Mouse (Mus musculus) activated CD4-positive, CD25-positive, alpha-beta regulatory T cell, adult 4 months (primary cell): ENCODE results near the gene Apbb1ip. TPM values are rescaled to one million over a fixed set of nuclear protein-coding genes. Genes with fewer than 3 reads are reported as not detected.

Experiments used
- ATAC-seq: one replicate; pipeline ENCODE4 v1.8.0; 2017
- polyA plus RNA-seq, 2 experiments: library from polyadenylated mRNA; unstranded; fragments of 100-300 nt; shearing (Covaris generic); gene quantifications; one replicate each; pipeline ENCODE4 v1.2.1; 2017

The Apbb1ip gene
- 10 to 100 TPM; 77.8 to 94.9 TPM for polyA plus RNA-seq

GRCm38 (mm10) chr2:22773549-22774180 lies at the start of gene Apbb1ip:
Gene Apbb1ip (plus strand): TSS chr2:22774094.
- ATAC-seq = peak; percentile 42

DNA sequence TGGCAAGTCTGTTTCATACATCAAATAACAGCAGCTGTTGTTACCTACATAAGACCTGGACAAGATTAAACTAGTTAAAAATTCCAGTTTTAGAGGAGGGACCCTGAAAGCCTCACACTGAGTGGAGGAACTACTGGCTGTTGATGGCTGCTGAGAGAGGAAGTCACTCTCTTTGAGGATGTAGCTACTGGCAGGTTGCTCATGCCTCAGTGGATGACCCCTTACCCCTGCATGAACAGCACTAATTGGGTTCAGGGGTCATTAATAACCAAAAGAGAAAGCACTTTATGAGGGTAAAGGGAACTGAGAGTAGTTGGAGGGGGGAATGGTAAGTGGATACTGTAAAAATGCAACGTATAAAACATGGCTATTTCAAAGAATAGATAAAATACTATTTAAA lies 46.8 kb upstream of the Apbb1ip start:
- ATAC-seq = no peak

DNA sequence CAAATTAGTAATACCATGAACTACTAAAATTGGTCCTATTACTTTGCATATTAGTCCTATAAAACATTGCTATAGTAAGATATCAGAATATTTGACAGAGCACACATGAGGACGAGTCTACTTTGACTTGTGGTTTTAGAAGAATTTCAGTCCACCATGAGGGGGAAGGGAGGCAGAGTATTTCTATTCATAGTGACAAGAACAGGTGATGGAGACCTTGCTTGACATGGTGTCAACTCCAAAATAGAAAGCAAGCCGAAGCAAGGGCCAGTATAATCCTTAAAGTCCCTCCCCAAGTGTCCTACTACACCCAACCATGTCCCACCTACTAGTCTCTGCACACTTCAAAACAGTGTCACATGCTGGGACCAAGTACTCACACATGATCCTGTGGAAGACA lies 37.8 kb upstream of the Apbb1ip start:
- no peak for ATAC-seq

- no peak for ATAC-seq
Measured at GRCm38 (mm10) chr2:22739369-22739768, 34.5 kb upstream of the Apbb1ip start.

DNA sequence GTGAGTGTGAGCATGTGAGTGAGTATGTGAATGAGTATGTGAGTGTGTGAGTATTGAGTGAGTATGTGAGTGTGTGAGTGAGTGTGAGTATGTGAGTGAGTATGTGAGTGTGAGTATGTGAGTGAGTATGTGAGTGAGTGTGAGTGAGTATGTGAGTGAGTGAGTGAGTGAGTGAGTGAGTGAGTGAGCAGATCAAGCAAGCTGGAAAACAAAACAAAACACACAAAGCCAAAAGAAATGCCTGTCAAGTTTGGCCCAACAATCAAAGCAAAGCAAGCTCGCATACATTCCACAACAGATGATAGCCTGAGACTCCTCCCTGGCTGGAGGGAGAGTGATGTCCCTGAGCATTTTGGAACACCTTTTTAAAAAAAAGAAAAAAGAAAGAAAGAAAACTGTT lies 33.5 kb upstream of the Apbb1ip start:
- no peak for ATAC-seq

- ATAC-seq = no peak
Measured at GRCm38 (mm10) chr2:22741222-22741621, 32.7 kb upstream of the Apbb1ip start.

DNA sequence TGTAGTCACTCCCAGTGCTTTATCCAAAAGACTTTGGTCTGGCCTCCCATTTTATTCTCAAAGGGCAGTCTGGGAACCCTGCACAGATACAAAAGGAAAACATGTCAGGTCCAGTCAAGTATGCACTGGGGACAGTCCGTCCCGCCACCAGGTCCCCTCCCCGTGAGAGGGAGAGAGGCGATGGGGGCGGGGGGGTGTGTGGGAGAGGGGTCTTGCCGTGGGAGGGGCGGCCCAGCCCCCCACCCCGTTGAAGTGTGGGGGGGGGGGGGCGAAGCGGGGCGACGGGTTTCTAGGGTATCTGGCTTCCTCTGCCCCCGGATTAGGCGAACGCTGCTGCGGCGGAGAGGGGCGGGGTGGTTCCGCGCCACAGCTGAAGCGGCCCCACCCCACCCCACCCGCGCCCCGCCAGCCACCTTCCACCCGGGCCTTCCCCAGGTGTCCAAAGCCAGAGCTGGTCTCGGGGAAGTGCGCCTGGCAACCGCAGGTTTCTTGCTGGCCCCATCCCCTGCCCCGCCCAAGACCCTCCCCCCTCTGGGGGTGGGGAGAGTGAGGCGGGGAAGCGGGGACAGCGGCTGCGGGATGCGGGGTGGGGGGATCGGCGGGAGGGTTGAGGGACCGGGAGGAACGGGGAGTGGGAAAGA lies 29.7 kb upstream of the Apbb1ip start:
- ATAC-seq = no peak

GRCm38 (mm10) chr2:22744876-22745275 lies 29.0 kb upstream of the Apbb1ip start:
- ATAC-seq = no peak

DNA sequence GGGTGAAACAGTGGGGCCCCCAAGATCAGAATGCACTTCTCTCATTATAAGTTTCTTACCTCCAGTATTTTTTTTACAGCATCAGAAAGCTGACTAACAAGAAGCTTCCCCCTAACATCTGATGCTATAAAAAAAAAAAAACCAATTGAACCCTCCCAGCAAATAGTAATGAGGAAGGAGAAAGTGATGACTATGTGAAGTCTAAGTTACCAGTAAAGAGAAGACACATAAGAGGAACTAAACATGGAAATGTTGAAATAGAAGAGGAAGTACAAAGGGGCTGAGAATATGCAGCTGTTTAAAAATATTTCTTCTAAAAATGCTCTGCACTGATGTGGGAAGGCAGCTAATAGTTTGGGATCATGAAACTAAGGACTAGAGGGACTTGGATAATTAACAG lies 27.1 kb upstream of the Apbb1ip start:
- no peak for ATAC-seq

GRCm38 (mm10) chr2:22747941-22748340 lies 26.0 kb upstream of the Apbb1ip start:
- no peak for ATAC-seq

DNA sequence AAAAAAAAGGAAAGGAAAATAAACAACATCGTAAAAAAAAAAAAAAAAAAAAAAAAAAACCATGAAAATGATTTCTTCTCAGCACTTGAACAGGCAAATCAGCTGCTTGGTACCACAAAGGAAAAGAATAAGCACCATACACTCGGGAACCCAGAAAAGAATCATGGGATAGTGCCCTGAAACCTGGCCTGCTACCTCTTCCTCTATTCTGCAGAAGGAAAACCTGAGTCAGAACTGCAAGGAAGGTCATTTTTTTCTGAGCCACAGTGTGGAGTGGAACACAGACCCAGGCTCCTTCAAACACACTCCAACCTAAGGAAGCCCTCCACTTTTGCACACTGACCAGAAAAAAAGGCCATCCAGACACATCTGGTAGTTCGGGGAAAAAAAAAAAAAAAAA lies 24.1 kb upstream of the Apbb1ip start:
- ATAC-seq = no peak

DNA sequence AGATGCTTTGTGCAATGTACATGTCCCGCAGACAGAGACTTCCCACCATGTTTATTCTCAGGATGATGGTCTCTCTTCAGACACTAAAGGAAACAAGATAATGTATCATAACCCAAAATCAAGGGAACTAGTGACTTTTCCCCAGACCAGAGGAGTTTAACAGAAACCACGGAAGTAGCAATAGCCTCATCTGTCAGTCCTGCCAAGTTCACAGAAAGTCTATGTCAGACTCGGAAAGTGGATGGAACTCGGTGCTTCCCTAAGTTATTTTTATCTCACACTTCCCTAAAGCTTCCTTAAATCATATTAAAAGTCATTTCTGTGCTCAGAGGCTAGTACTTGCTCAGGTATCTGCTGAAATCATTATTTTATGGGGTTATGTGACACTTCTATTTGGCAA lies 21.4 kb upstream of the Apbb1ip start:
- no peak for ATAC-seq

DNA sequence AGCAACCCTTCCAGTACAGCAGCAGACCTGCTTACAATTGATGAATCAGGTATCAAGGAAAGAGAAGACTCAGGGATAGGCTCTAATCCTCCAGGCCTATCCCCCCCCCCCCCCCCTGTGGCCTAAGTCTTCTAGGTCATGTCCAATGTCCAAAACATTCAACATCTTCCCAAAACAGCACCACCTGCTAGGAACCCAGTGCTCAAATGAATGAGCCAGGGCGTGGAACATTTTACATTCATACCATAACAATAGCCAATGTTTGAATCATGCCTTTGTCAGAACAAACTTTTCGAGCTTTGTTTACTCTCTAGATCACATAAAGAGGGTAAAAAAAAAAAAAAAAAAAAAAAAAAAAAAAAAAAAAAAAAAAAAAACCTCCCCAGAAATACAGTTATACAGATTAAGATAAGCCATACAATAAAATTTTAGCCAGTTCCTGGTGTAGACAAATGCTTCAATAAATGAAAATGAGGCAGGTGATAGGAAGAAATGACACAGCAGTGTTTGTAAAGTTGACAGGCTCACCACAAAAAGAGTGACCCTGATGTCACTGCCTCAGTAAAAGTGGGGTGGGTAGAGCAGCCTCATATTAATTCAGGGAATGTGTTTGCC lies 20.3 kb upstream of the Apbb1ip start:
- ATAC-seq = no peak

GRCm38 (mm10) chr2:22754222-22754824 lies 19.6 kb upstream of the Apbb1ip start:
- ATAC-seq = no peak

DNA sequence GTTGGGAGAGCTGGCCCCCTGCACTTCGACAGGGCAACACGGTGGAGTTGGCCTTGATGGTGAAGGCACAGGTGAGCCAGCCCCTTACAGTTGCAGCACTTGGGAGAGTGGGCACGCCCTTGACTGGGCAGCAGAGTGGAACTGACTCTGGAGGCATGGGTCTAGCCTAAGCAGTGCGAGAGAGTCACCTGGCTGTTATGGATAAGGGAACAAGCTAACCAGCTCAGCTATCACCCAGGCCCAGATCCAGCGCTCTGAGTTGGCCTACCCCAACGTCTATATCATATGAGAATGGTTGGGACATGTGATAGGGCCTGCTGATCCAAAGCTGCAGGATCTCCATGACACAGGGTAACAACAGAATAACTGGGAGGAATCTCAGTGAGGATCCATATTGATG lies 18.3 kb upstream of the Apbb1ip start:
- ATAC-seq = no peak

DNA sequence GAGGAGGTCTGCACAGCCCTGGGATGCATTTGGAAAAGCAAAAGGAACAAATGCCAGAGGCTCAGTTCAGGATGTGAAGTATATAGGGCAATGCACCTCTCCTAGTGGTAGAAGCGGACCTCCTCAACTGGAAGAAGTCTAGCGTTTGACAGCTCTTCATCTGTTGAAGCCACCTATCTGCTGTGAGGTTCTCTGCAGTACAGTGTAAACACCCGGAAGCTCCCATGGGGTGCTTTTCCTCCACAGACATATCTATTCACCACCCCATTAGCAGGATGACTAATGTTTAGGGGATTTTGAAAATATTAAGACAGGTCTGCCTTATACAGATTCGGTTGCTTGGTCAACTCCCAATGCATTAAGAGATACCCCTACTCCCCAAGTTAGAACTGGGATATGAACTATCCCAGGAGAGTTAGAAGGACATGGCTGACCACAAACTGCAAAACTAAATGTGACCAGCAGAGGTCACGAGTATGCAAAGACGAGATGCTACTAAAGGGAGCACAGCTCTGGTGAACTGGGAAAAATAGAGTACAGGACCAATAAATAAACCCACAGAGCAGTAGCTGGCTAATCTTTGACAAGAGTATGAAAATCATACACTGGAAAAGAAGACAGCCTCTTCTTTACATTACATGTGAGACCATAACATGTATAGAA lies 15.5 kb upstream of the Apbb1ip start:
- peak; percentile 75 for ATAC-seq

GRCm38 (mm10) chr2:22760452-22760851 lies 13.4 kb upstream of the Apbb1ip start:
- ATAC-seq = no peak

DNA sequence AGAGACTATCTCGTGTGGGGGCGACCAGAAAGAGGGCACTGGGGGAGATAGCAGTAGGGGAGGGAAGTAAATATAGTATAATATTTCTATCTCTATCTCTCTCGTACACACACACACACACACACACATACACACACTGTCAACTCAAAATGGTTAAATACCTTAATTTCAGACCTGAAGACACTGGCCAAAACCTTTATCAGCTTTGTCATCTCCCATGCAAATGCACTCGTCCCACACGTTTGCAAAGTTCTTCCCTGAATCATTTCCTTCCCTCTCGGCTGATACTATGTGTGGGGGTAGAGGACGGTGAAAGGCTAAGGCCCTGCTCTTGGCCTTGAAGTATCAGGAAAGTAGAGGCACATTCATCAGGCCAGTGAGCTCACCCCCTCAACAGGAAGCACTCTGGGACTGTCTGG lies 12.8 kb upstream of the Apbb1ip start:
- no peak for ATAC-seq

DNA sequence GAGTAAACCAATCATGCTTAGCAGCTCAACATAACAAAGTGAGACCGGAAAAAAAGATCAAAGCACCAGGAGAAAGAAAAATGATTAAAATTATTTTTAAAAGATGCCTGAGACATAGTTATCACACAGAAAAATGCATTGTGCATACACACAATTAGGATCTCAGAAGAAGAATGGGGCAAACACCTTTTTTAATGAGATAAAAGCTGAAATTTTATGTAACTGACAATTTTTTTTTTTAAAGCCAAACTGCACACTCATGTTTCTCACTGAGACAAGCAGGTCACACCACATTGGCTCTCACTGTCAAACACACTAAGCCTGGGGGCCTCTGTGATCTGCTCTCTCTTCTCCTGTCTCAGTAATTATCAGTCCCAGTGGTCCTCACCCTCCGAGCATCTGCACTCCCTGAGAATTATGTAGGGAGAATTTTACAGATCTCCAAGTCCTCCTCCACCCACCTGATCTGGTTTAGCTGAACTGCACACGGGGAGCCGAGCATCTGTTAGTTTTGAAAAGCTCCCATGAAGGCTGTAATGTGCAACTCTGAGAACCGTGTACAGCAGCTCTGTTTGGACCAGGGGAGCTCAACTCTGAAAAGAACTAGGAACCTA lies 9.0 kb upstream of the Apbb1ip start:
- no peak for ATAC-seq

DNA sequence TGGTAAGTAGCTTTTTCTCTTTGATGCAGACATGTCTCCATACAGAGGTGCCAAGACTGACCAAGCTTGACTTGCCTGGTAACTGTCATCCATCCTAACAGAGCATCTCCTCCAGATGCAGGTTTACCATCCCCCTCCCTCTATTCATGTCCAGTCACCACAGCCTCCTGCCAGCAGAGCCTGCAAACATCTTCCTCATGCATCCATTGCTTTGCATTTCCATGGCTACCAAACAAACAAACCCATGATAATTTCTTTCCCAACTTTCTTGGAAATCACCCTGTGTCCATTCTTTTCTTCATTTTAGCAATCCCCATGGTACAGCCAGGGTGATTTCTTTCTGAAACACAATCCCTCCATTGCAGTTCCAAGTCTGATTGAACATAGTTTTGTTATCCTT lies 2.6 kb upstream of the Apbb1ip start:
- ATAC-seq = no peak

DNA sequence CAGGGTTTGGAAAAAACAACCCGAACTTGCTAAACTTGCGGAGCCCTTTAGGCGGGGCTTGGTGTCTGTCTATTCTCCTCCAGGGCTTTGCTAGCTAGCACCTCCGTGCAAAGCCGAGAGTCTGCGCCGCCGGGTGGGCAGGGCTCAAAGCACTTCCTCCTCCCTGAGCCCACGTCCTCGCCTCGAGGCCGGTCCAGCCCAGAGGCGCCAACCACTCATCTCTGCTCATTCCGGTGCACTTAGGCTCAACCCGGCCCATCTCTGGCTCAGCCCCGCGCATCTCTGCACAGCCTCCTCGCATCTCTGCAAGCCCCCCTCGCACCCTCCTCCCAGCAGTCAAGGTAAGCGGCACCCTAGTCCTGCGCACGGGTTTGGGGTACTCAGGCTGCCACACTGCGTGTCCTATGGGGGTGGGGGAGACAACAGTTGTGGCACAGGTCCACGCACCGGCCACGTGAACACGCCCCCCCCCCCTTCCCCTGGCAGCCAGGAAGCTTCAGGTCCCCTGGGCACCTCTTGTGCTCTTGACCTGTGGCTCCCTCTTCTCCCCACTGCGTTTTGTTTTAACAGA lies 372 bp downstream of the Apbb1ip start:
- ATAC-seq = peak; percentile 86

DNA sequence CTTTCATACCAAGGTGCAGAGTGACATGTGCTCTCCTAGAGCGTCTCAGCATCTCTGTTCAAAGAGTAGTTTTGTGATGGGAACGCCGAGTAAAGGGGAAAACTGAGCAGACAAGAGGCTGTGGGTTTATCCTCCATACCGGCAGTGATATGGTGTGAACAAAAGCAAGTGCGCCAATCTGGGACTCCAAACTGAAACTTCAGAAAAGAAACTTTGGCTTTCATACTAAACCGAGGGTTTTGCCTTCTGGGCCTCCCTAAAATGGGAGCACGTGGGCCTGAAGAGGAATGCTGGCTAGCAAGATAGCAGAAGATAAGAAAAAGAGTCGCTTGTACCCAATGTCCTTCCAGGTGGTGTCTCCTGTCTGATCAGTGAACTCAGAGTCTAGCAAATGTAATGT lies 1.3 kb downstream of the Apbb1ip start:
- no peak for ATAC-seq
